Mouse (Mus musculus): ENCODE data around the gene Cntfr.

GRCm38 (mm10) chr4:41681947-41682346 lies 14.9 kb downstream of the Cntfr start:
- TF ChIP-seq CTCF (IDR thresholded peaks at IDR 0.05; ENCODE audit: control insufficient read depth, insufficient read depth, insufficient replicate concordance, low read depth, low read length) (no peak), POLR2A (IDR thresholded peaks at IDR 0.05; ENCODE audit: control insufficient read depth, low read depth, low read length) (no peak)
